Mouse (Mus musculus) hindbrain, embryonic 16.5 days (tissue): ENCODE data around the gene Sgk2. TPM values are rescaled to one million over a fixed set of nuclear protein-coding genes. Genes with fewer than 3 reads are reported as not detected.

Source experiments
- ATAC-seq: fragments of 200-750 bp; cut with Nextera tagmentation; 2 replicates; pipeline ENCODE4 v1.8.0; 2017; ENCODE audit warnings: moderate TSS enrichment, moderate library complexity
- H3K27ac ChIP-seq: fragments of 300-500 bp; sonication (generic); 2 replicates; pipeline ENCODE4 v1.5.1; 2014; ENCODE audit warnings: low read depth, mild to moderate bottlenecking, control low read depth, low read length, moderate library complexity
- H3K27me3 ChIP-seq: fragments of 300-500 bp; sonication (generic); replicated peaks from 2 replicates; pipeline ENCODE4 v1.6.1; 2014; ENCODE audit warnings: low read length; ENCODE audit not compliant: control insufficient read depth, insufficient read depth
- H3K36me3 ChIP-seq: fragments of 300-500 bp; sonication (generic); 2 replicates; pipeline ENCODE4 v1.6.1; 2014; ENCODE audit warnings: mild to moderate bottlenecking, low read length, moderate library complexity, mixed read lengths; ENCODE audit not compliant: control insufficient read depth, insufficient read depth
- H3K4me1 ChIP-seq: fragments of 300-500 bp; sonication (generic); 2 replicates; pipeline ENCODE4 v1.6.1; 2014; ENCODE audit warnings: low read depth, low read length; ENCODE audit not compliant: control insufficient read depth, insufficient read depth
- H3K4me2 ChIP-seq: fragments of 300-500 bp; sonication (generic); 2 replicates; pipeline ENCODE4 v1.6.1; 2014; ENCODE audit warnings: mild to moderate bottlenecking, low read length, control low read depth, moderate library complexity
- H3K4me3 ChIP-seq: fragments of 300-500 bp; sonication (generic); 2 replicates; pipeline ENCODE4 v1.5.1; 2014; ENCODE audit warnings: mild to moderate bottlenecking, low read length, control low read depth, moderate library complexity
- H3K9ac ChIP-seq: fragments of 300-500 bp; sonication (generic); 2 replicates; pipeline ENCODE4 v1.6.1; 2014; ENCODE audit warnings: low read depth, mild to moderate bottlenecking, control low read depth, low read length, moderate library complexity
- H3K9me3 ChIP-seq: fragments of 300-500 bp; sonication (generic); 2 replicates; pipeline ENCODE4 v1.6.1; 2014; ENCODE audit warnings: mild to moderate bottlenecking, low read length, moderate library complexity; ENCODE audit not compliant: control insufficient read depth
- WGBS: fragments of 180-500 bp; shearing (Covaris S2); extraction: QIAGEN DNeasy Blood & Tissue Kit; methylation state at CpG from one replicate; pipeline ENCODE4 v1.1.7; 2014; 5-methylcytosine and 5-hydroxymethylcytosine counted together
- polyA plus RNA-seq: library from polyadenylated mRNA; unstranded; fragments of >200 nt; fragmentation: Nextera tagmentation; extraction: Ambion mirVana; gene quantifications from 2 replicates; pipeline ENCODE4 v1.2.1, GENCODE M21; 2015

Gene Sgk2
- polyA plus RNA-seq, 1 experiment from 2014 or later: 0.25 TPM

- Histone ChIP-seq H3K9me3 (no peaks in the 10 kb centered on the region), H3K27me3 (no peaks in the 10 kb centered on the region), H3K4me2 (no peak overlapping the region), H3K4me1 (no peaks in the 10 kb centered on the region), H3K9ac (no peak overlapping the region), H3K27ac (no peak overlapping the region), H3K36me3 (no peaks in the 10 kb centered on the region), H3K4me3 (no peak overlapping the region)
- ATAC-seq: no peak
- 85% methylated on average over 6 of the region's 6 CpGs for WGBS
Measured at GRCm38 (mm10) chr2:163060630-163061029, 73.5 kb downstream of the Sgk2 start.

- Histone ChIP-seq H3K9ac (no peak overlapping the region), H3K4me3 (no peak overlapping the region), H3K27ac (no peak overlapping the region), H3K9me3 (no peaks in the 10 kb centered on the region), H3K27me3 (no peaks in the 10 kb centered on the region), H3K4me1 (no peaks in the 10 kb centered on the region), H3K36me3 (no peaks in the 10 kb centered on the region), H3K4me2 (no peak overlapping the region)
- 84% methylated on average over 8 of the region's 8 CpGs for WGBS
- ATAC-seq: no peak
Measured at GRCm38 (mm10) chr2:163061203-163062118, 74.3 kb downstream of the Sgk2 start.

- 69% methylated on average over 6 of the region's 6 CpGs for WGBS
- Histone ChIP-seq H3K9me3 (no peaks in the 10 kb centered on the region), H3K27ac (no peak overlapping the region), H3K4me3 (no peak overlapping the region), H3K9ac (no peak overlapping the region), H3K4me2 (no peak overlapping the region), H3K4me1 (no peaks in the 10 kb centered on the region), H3K36me3 (no peaks in the 10 kb centered on the region), H3K27me3 (no peaks in the 10 kb centered on the region)
- ATAC-seq: no peak
Measured at GRCm38 (mm10) chr2:163062119-163062508, 75.0 kb downstream of the Sgk2 start.

Other genes with a start within 250 kb of the Sgk2 start
- 112 and 121 TPM in 2 replicates for gene Srsf6, start 55.8 kb upstream of the Sgk2 start, polyA plus RNA-seq
- 5.8 and 7.2 TPM in 2 replicates for gene L3mbtl1, start 43.9 kb upstream of the Sgk2 start, polyA plus RNA-seq
- 33.9 and 36.2 TPM in 2 replicates for gene Ift52, start 30.0 kb downstream of the Sgk2 start, polyA plus RNA-seq
- gene Mybl2, start 67.4 kb downstream of the Sgk2 start, polyA plus RNA-seq: 3.8 and 5.9 TPM in 2 replicates
- 0.40 TPM in 1 of 2 replicates, not detected in the other for gene Gtsf1l, start 100.5 kb downstream of the Sgk2 start, polyA plus RNA-seq
- gene Tox2, start 215.8 kb downstream of the Sgk2 start, polyA plus RNA-seq: 23.0 and 33.7 TPM in 2 replicates